In the genomic region with DNA sequence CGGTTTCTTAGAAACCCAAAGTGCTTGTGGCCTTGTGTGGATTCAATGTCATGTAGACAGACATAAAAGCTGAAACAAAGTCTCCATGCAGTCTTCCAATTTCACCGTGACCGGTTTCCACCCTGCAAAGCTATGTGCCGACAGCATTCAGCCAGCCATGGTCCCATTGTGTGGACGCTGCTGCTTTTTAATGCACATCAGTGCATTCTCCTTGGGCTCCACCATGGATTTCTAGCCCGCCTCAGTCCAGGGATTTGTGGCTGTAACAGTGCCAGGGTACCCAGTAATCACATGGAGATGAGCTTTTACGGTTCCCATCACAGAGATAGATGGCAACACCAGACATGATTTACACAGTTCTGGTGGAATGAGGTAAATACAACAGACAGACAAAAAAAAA, we compare ENCODE assay signal across 21 mouse cellular contexts. TPM values are rescaled to one million over a fixed set of nuclear protein-coding genes. Genes with fewer than 3 reads are reported as not detected.
DNase-seq lines count a peak whose midpoint lies in the region; ATAC-seq and TF ChIP-seq lines count a peak whose summit lies in the region.
"Had no signal": no experiment of that assay in that cellular context is flagged by ENCODE, and none has a peak within 500 bp of the region (broad histone marks: within the 10 kb centered on the region; RNA-seq: fewer than 3 reads in every experiment).

No protein-coding gene starts in this region.

- intact Hi-C loops in gastrocnemius, postnatal 36 days (cut with DNase I): no loop called here

- no peaks in the 10 kb centered on the region for H3K27me3 ChIP-seq in hindbrain, embryonic 12.5 days
- H3K27me3 ChIP-seq in midbrain, embryonic 11.5 days (ENCODE audit: control insufficient read depth, insufficient read depth, low read length): no peaks in the 10 kb centered on the region
- no peaks in the 10 kb centered on the region for H3K27me3 ChIP-seq in neural tube, embryonic 11.5 days (ENCODE audit: control insufficient read depth, insufficient read depth, low read length)
- H3K27me3 ChIP-seq in kidney, adult 2 months (replicated peaks; ENCODE audit: control insufficient read depth, insufficient read depth, low read length): no peaks in the 10 kb centered on the region

- H3K4me1 ChIP-seq in hindbrain, embryonic 12.5 days: peaks cover 20% of the 10 kb centered on the region
- H3K4me1 ChIP-seq in midbrain, embryonic 11.5 days (ENCODE audit: control insufficient read depth, insufficient read depth, low read length): peaks cover 9% of the 10 kb centered on the region
- peaks cover 6% of the 10 kb centered on the region; the same call in 1 of the 2 replicates for H3K4me1 ChIP-seq in neural tube, embryonic 11.5 days (ENCODE audit: control insufficient read depth, insufficient read depth, low read length)
- H3K4me1 ChIP-seq in kidney, adult 2 months (ENCODE audit: control insufficient read depth, insufficient read depth, low read length): no peaks in the 10 kb centered on the region

- H3K36me3 ChIP-seq in hindbrain, embryonic 12.5 days: no peaks in the 10 kb centered on the region
- H3K36me3 ChIP-seq in midbrain, embryonic 11.5 days (ENCODE audit: control insufficient read depth, insufficient read depth, low read length): no peaks in the 10 kb centered on the region; the same call in 1 of the 2 replicates
- no peaks in the 10 kb centered on the region for H3K36me3 ChIP-seq in neural tube, embryonic 11.5 days (ENCODE audit: control insufficient read depth, insufficient read depth, low read length)
- no peaks in the 10 kb centered on the region for H3K36me3 ChIP-seq in kidney, adult 2 months (ENCODE audit: control insufficient read depth, insufficient read depth, low read length)
- H3K36me3 ChIP-seq: limb, embryonic 10.5 days had no signal

- H3K4me2 ChIP-seq in hindbrain, embryonic 12.5 days (replicated peaks): no peak overlapping the region
- no peak overlapping the region; the same call in 1 of the 2 replicates for H3K4me2 ChIP-seq in midbrain, embryonic 11.5 days
- no peak overlapping the region for H3K4me2 ChIP-seq in neural tube, embryonic 11.5 days (ENCODE audit: low read depth)
- H3K4me2 ChIP-seq: liver, embryonic 11.5 days had no signal

- no peak overlapping the region for H3K9ac ChIP-seq in hindbrain, embryonic 12.5 days
- no peak overlapping the region for H3K9ac ChIP-seq in midbrain, embryonic 11.5 days (ENCODE audit: low read length)
- H3K9ac ChIP-seq in neural tube, embryonic 11.5 days (ENCODE audit: low read length): no peak overlapping the region

- peak; percentile 49 for DNase-seq in embryo, embryonic 10.5 days (ENCODE audit: low spot score)
- peak; percentile 89 for DNase-seq in midbrain, embryonic 11.5 days (ENCODE audit: low spot score, missing footprints)
- peak; percentile 54 for DNase-seq in neural tube, embryonic 11.5 days (ENCODE audit: low spot score)
- DNase-seq in left cerebral cortex, adult 11 months (ENCODE audit: low spot score): no peak
- no peak for DNase-seq in yolk sac, embryonic 10.5 days (ENCODE audit: low spot score)
- no peak for DNase-seq in kidney, adult 2 months
- DNase-seq in gastrocnemius, postnatal 36 days: no peak
- DNase-seq: adrenal gland, adult 2 months; cerebellum, postnatal 10 days; gastrocnemius, postnatal 14 days; kidney, adult 8-10 months; kidney, postnatal 36 days; lung, adult 18-20 months; lung, postnatal 14 days; thymus, postnatal 36 days had no signal

- 30% methylated on average over 7 of the region's 7 CpGs for WGBS in hindbrain, embryonic 12.5 days
- 44% methylated on average over 7 of the region's 7 CpGs for WGBS in midbrain, embryonic 11.5 days
- WGBS in neural tube, embryonic 11.5 days: 46% methylated on average over 7 of the region's 7 CpGs
- 86% methylated on average over 7 of the region's 7 CpGs for WGBS in kidney, adult 2 months

- no peak overlapping the region for H3K27ac ChIP-seq in hindbrain, embryonic 12.5 days
- H3K27ac ChIP-seq in midbrain, embryonic 11.5 days (ENCODE audit: low read depth, low read length): peak overlapping the region; percentile 54; the same call in 1 of the 2 replicates
- no peak overlapping the region for H3K27ac ChIP-seq in neural tube, embryonic 11.5 days (ENCODE audit: low read depth, low read length)
- no peak overlapping the region for H3K27ac ChIP-seq in kidney, adult 2 months (ENCODE audit: insufficient read depth, low read depth, low read length)
- H3K27ac ChIP-seq: limb, embryonic 10.5 days had no signal

- no peak for TF ChIP-seq POLR2A in kidney, adult 2 months (IDR thresholded peaks at IDR 0.05; ENCODE audit: low read depth, low read length)

- no peaks in the 10 kb centered on the region for H3K9me3 ChIP-seq in hindbrain, embryonic 12.5 days (replicated peaks)
- no peaks in the 10 kb centered on the region for H3K9me3 ChIP-seq in midbrain, embryonic 11.5 days (ENCODE audit: control insufficient read depth, low read length)
- H3K9me3 ChIP-seq in neural tube, embryonic 11.5 days (ENCODE audit: control insufficient read depth, low read length): no peaks in the 10 kb centered on the region
- H3K9me3 ChIP-seq: limb, embryonic 10.5 days had no signal

- TF ChIP-seq CTCF in kidney, adult 2 months (conservative IDR thresholded peaks at IDR 0.05; ENCODE audit: insufficient read depth, insufficient read length, low read depth, low read length): no peak

- peak; percentile 75 for ATAC-seq in hindbrain, embryonic 12.5 days (ENCODE audit: low FRiP score)
- ATAC-seq in midbrain, embryonic 11.5 days (ENCODE audit: low FRiP score): peak; percentile 81
- ATAC-seq in neural tube, embryonic 11.5 days (ENCODE audit: insufficient read depth, low FRiP score, low TSS enrichment): peak; percentile 85
- ATAC-seq: forebrain, embryonic 14.5 days had no signal

- H3K4me3 ChIP-seq in hindbrain, embryonic 12.5 days: no peak overlapping the region
- no peak overlapping the region for H3K4me3 ChIP-seq in midbrain, embryonic 11.5 days (ENCODE audit: low read depth, low read length)
- no peak overlapping the region for H3K4me3 ChIP-seq in neural tube, embryonic 11.5 days (ENCODE audit: low read depth, low read length)
- H3K4me3 ChIP-seq in kidney, adult 2 months (ENCODE audit: insufficient read depth, low read depth, low read length): no peak overlapping the region
- H3K4me3 ChIP-seq: erythroblast, embryonic 14.5 days; limb, embryonic 10.5 days; megakaryocyte, embryonic 14.5 days had no signal

RNA-seq across cellular contexts. Expression of gene Tent5c, which starts 14.6 kb away (rescaled TPM):
- 7.2 and 8.6 TPM in 2 replicates for polyA plus RNA-seq in hindbrain, embryonic 12.5 days (2016; fragmentation: Nextera tagmentation; extraction: Ambion mirVana)
- polyA plus RNA-seq in midbrain, embryonic 11.5 days (2014; fragmentation: Nextera tagmentation; extraction: Ambion mirVana): 3.3 and 3.6 TPM in 2 replicates
- polyA plus RNA-seq in neural tube, embryonic 11.5 days (2014; fragmentation: Nextera tagmentation; extraction: Ambion mirVana): 2.6 and 3.0 TPM in 2 replicates
- 3.8 and 4.2 TPM in 2 replicates for polyA plus RNA-seq in kidney, adult 2 months (2012; rRNA removed)
- 1 to 10 TPM; 1.4 to 1.8 TPM for total RNA-seq in gastrocnemius, postnatal 36 days (2021)

Comparison
In these comparisons a context has a peak if more than half of its experiments do, and no peak if none do; other contexts are left out.
1. DNase-seq: peak in embryo, embryonic 10.5 days (single experiment), midbrain, embryonic 11.5 days (single experiment) and neural tube, embryonic 11.5 days (single experiment); none in left cerebral cortex, adult 11 months (single experiment), yolk sac, embryonic 10.5 days (single experiment), kidney, adult 2 months (single experiment) and gastrocnemius, postnatal 36 days (0 of 2).
2. Peak in every context shown above with its lines, with median percentiles within 50 percentile points of each other: ATAC-seq.